Mouse (Mus musculus): ENCODE data around the gene Trmt61a. TPM values are rescaled to one million over a fixed set of nuclear protein-coding genes. Genes with fewer than 3 reads are reported as not detected.

Gene Trmt61a
- total and polyA plus RNA-seq, 2 experiments from 2014 or later: 10.9 to 15.9 TPM

GRCm38 (mm10) chr12:111681305-111681704, 3.4 kb downstream of the Trmt61a start:
- ATAC-seq (no peak), DNase-seq (no peak)
- Histone ChIP-seq H3K27ac (ENCODE audit: low read depth, low read length) (no peak overlapping the region), H3K27me3 (ENCODE audit: insufficient read depth, low read length) (no peaks in the 10 kb centered on the region), H3K4me1 (ENCODE audit: insufficient read depth) (peaks cover 11% of the 10 kb centered on the region), H3K4me2 (ENCODE audit: low read depth) (no peak overlapping the region), H3K4me3 (ENCODE audit: low read depth, low read length) (no peak overlapping the region), H3K36me3 (ENCODE audit: insufficient read depth) (peaks cover 14% of the 10 kb centered on the region), H3K9me3 (ENCODE audit: low read length) (no peaks in the 10 kb centered on the region), H3K9ac (no peak overlapping the region)
- 81% methylated on average over 8 of the region's 8 CpGs for WGBS
- TF ChIP-seq CTCF (IDR thresholded peaks at IDR 0.05; ENCODE audit: low read depth): no peak

GRCm38 (mm10) chr12:111682003-111682402, 4.1 kb downstream of the Trmt61a start:
- no peak for TF ChIP-seq CTCF (IDR thresholded peaks at IDR 0.05; ENCODE audit: low read depth)
- Histone ChIP-seq H3K4me2 (ENCODE audit: low read depth) (no peak overlapping the region), H3K27ac (ENCODE audit: low read depth, low read length) (no peak overlapping the region), H3K27me3 (ENCODE audit: insufficient read depth, low read length) (no peaks in the 10 kb centered on the region), H3K9ac (no peak overlapping the region), H3K36me3 (ENCODE audit: insufficient read depth) (peaks cover 14% of the 10 kb centered on the region), H3K4me1 (ENCODE audit: insufficient read depth) (peaks cover 12% of the 10 kb centered on the region), H3K9me3 (ENCODE audit: low read length) (no peaks in the 10 kb centered on the region), H3K4me3 (ENCODE audit: low read depth, low read length) (no peak overlapping the region)
- no peak for ATAC-seq
- 77% methylated on average over 5 of the region's 5 CpGs for WGBS
- DNase-seq: no peak

- Histone ChIP-seq H3K4me1 (ENCODE audit: insufficient read depth) (peaks cover 8% of the 10 kb centered on the region; the same call in 1 of the 2 replicates), H3K9ac (no peak overlapping the region), H3K4me2 (ENCODE audit: low read depth) (no peak overlapping the region), H3K27ac (ENCODE audit: low read depth, low read length) (no peak overlapping the region), H3K4me3 (ENCODE audit: low read depth, low read length) (no peak overlapping the region), H3K9me3 (ENCODE audit: low read length) (no peaks in the 10 kb centered on the region), H3K36me3 (ENCODE audit: insufficient read depth) (peaks cover 14% of the 10 kb centered on the region), H3K27me3 (ENCODE audit: insufficient read depth, low read length) (no peaks in the 10 kb centered on the region)
- DNase-seq: no peak
- WGBS: 69% methylated on average over 5 of the region's 5 CpGs
- no peak for ATAC-seq
- TF ChIP-seq CTCF (IDR thresholded peaks at IDR 0.05; ENCODE audit: low read depth): no peak
Observed at GRCm38 (mm10) chr12:111682806-111683205, 4.9 kb downstream of the Trmt61a start.

- DNase-seq: no peak
- H3K36me3 ChIP-seq (ENCODE audit: insufficient read depth): peaks cover 7% of the 10 kb centered on the region; the same call in 1 of the 2 replicates
- WGBS: 84% methylated on average over 4 of the region's 4 CpGs
- ATAC-seq: no peak
- no peaks in the 10 kb centered on the region for H3K27me3 ChIP-seq (ENCODE audit: insufficient read depth, low read length)
- TF ChIP-seq CTCF (IDR thresholded peaks at IDR 0.05; ENCODE audit: low read depth): no peak
- no peak overlapping the region for H3K4me3 ChIP-seq (ENCODE audit: low read depth, low read length)
- H3K9ac ChIP-seq: no peak overlapping the region
- H3K4me2 ChIP-seq (ENCODE audit: low read depth): no peak overlapping the region
- peak overlapping the region; percentile 79; the same call in 1 of the 2 replicates for H3K27ac ChIP-seq (ENCODE audit: low read depth, low read length)
- 0 out of 2 replicates have a peak, but pooled peaks cover 4% of the 10 kb centered on the region for H3K4me1 ChIP-seq (ENCODE audit: insufficient read depth)
- H3K9me3 ChIP-seq (ENCODE audit: low read length): no peaks in the 10 kb centered on the region
Observed at GRCm38 (mm10) chr12:111686390-111686789, 8.5 kb downstream of the Trmt61a start.

GRCm38 (mm10) chr12:111687350-111688068, 9.6 kb downstream of the Trmt61a start:
- peak; percentile 62 for DNase-seq
- peak overlapping the region; percentile 14; the same call in 1 of the 2 replicates for H3K9ac ChIP-seq
- no peaks in the 10 kb centered on the region for H3K27me3 ChIP-seq (ENCODE audit: insufficient read depth, low read length)
- peak; percentile 72 for ATAC-seq
- no peaks in the 10 kb centered on the region for H3K9me3 ChIP-seq (ENCODE audit: low read length)
- H3K4me1 ChIP-seq (ENCODE audit: insufficient read depth): 0 out of 2 replicates have a peak, but pooled peaks cover 7% of the 10 kb centered on the region
- no peak for TF ChIP-seq CTCF (IDR thresholded peaks at IDR 0.05; ENCODE audit: low read depth)
- H3K4me2 ChIP-seq (ENCODE audit: low read depth): no peak overlapping the region
- 8% methylated on average over 14 of the region's 14 CpGs for WGBS
- H3K27ac ChIP-seq (ENCODE audit: low read depth, low read length): peak overlapping the region; percentile 79
- H3K4me3 ChIP-seq (ENCODE audit: low read depth, low read length): no peak overlapping the region
- H3K36me3 ChIP-seq (ENCODE audit: insufficient read depth): peaks cover 5% of the 10 kb centered on the region; the same call in 1 of the 2 replicates

GRCm38 (mm10) chr12:111688069-111688428, 10.1 kb downstream of the Trmt61a start:
- Histone ChIP-seq H3K36me3 (ENCODE audit: insufficient read depth) (no peaks in the 10 kb centered on the region), H3K4me2 (ENCODE audit: low read depth) (no peak overlapping the region), H3K27ac (ENCODE audit: low read depth, low read length) (peak overlapping the region; percentile 79), H3K4me3 (ENCODE audit: low read depth, low read length) (no peak overlapping the region), H3K9ac (peak overlapping the region; percentile 14; the same call in 1 of the 2 replicates), H3K27me3 (ENCODE audit: insufficient read depth, low read length) (no peaks in the 10 kb centered on the region), H3K9me3 (ENCODE audit: low read length) (no peaks in the 10 kb centered on the region), H3K4me1 (ENCODE audit: insufficient read depth) (0 out of 2 replicates have a peak, but pooled peaks cover 7% of the 10 kb centered on the region)
- no peak for ATAC-seq
- TF ChIP-seq CTCF (IDR thresholded peaks at IDR 0.05; ENCODE audit: low read depth): no peak
- DNase-seq: no peak
- 25% methylated on average over 2 of the region's 2 CpGs for WGBS

GRCm38 (mm10) chr12:111689426-111689825, 11.5 kb downstream of the Trmt61a start:
- Histone ChIP-seq H3K4me2 (ENCODE audit: low read depth) (no peak overlapping the region), H3K36me3 (ENCODE audit: insufficient read depth) (no peaks in the 10 kb centered on the region), H3K9me3 (ENCODE audit: low read length) (no peaks in the 10 kb centered on the region), H3K27ac (ENCODE audit: low read depth, low read length) (no peak overlapping the region), H3K4me3 (ENCODE audit: low read depth, low read length) (no peak overlapping the region), H3K4me1 (ENCODE audit: insufficient read depth) (peaks cover 19% of the 10 kb centered on the region), H3K9ac (no peak overlapping the region), H3K27me3 (ENCODE audit: insufficient read depth, low read length) (no peaks in the 10 kb centered on the region)
- no peak for DNase-seq
- 76% methylated on average over 11 of the region's 11 CpGs for WGBS
- ATAC-seq: no peak
- no peak for TF ChIP-seq CTCF (IDR thresholded peaks at IDR 0.05; ENCODE audit: low read depth)
